Mouse (Mus musculus) layer of hippocampus, postnatal 36 days (tissue): ENCODE measurements around the gene Abi3. TPM values are rescaled to one million over a fixed set of nuclear protein-coding genes. Genes with fewer than 3 reads are reported as not detected.
A peak's percentile ranks its signal among the peaks of the same experiment; 100 is the strongest.

Experiments
- DNase-seq, 2 experiments: peaks; one replicate each; pipeline ENCODE4 v3.0.0; 2022
- total RNA-seq, 2 experiments: library from RNA; stranded (reverse); gene quantifications; 2 replicates each; pipeline ENCODE4 v1.2.3; 2021

Abi3 gene
- total RNA-seq, 2 experiments from 2014 or later: 6.2 to 6.4 TPM

- DNase-seq: no peak
Observed at GRCm38 (mm10) chr11:95825625-95826024, 16.7 kb downstream of the Abi3 start.

GRCm38 (mm10) chr11:95824877-95825243 is 17.4 kb downstream of the Abi3 start:
- peak; percentile 70 to 74 for DNase-seq

GRCm38 (mm10) chr11:95824071-95824876 is 18.0 kb downstream of the Abi3 start, which contains the start of gene Phospho1:
TSS of gene Phospho1 (plus strand) at chr11:95824499.
- DNase-seq: peak; percentile 87 to 89

GRCm38 (mm10) chr11:95822437-95822836 is 19.8 kb downstream of the Abi3 start:
- DNase-seq: no peak

GRCm38 (mm10) chr11:95821511-95821910 is 20.8 kb downstream of the Abi3 start:
- no peak for DNase-seq

- no peak for DNase-seq
Observed at GRCm38 (mm10) chr11:95819138-95819537, 23.1 kb downstream of the Abi3 start.

GRCm38 (mm10) chr11:95815412-95815811 is 26.9 kb downstream of the Abi3 start:
- no peak for DNase-seq

GRCm38 (mm10) chr11:95814857-95815256 is 27.4 kb downstream of the Abi3 start:
- no peak for DNase-seq

GRCm38 (mm10) chr11:95814101-95814500 is 28.2 kb downstream of the Abi3 start:
- DNase-seq: no peak

- DNase-seq: no peak
Observed at GRCm38 (mm10) chr11:95812224-95812623, 30.1 kb downstream of the Abi3 start.

- no peak for DNase-seq
Observed at GRCm38 (mm10) chr11:95811741-95812140, 30.5 kb downstream of the Abi3 start.

GRCm38 (mm10) chr11:95810828-95811227 is 31.4 kb downstream of the Abi3 start:
- no peak for DNase-seq

GRCm38 (mm10) chr11:95809603-95810002 is 32.7 kb downstream of the Abi3 start:
- DNase-seq: no peak

GRCm38 (mm10) chr11:95808448-95809011 is 33.7 kb downstream of the Abi3 start:
- no peak for DNase-seq

GRCm38 (mm10) chr11:95807884-95808283 is 34.4 kb downstream of the Abi3 start:
- no peak for DNase-seq

- DNase-seq: no peak
Observed at GRCm38 (mm10) chr11:95805527-95805926, 36.7 kb downstream of the Abi3 start.

GRCm38 (mm10) chr11:95805010-95805409 is 37.3 kb downstream of the Abi3 start:
- DNase-seq: no peak

GRCm38 (mm10) chr11:95795582-95795981 is 46.7 kb downstream of the Abi3 start:
- DNase-seq: no peak

- no peak for DNase-seq
Observed at GRCm38 (mm10) chr11:95794201-95794600, 48.1 kb downstream of the Abi3 start.

- DNase-seq: no peak
Observed at GRCm38 (mm10) chr11:95792950-95793509, 49.2 kb downstream of the Abi3 start.

GRCm38 (mm10) chr11:95791787-95792186 is 50.5 kb downstream of the Abi3 start:
- peak; percentile 62 to 72 for DNase-seq

- no peak for DNase-seq
Observed at GRCm38 (mm10) chr11:95789451-95789891, 52.8 kb downstream of the Abi3 start.

GRCm38 (mm10) chr11:95786511-95786910 is 55.8 kb downstream of the Abi3 start:
- no peak for DNase-seq

- DNase-seq: no peak
Observed at GRCm38 (mm10) chr11:95785675-95786074, 56.6 kb downstream of the Abi3 start.
